Mouse (Mus musculus): ENCODE results near the gene Ift46. TPM values are rescaled to one million over a fixed set of nuclear protein-coding genes. Genes with fewer than 3 reads are reported as not detected.
A peak's percentile ranks its signal among the peaks of the same experiment; 100 is the strongest.
"Not testable (repeated sequence)": the region's sequence is repeated elsewhere in the genome, so short reads cannot be mapped to it uniquely, and the experiment has no call there.

Ift46 gene
- polyA plus RNA-seq, 1 experiment from 2014 or later = 154 TPM

GRCm38 (mm10) chr9:44747341-44747740 lies 20.4 kb upstream of the Ift46 start:
- WGBS = 94% methylated on average over 3 of the region's 3 CpGs
- ATAC-seq (ENCODE audit: low FRiP score) (no peak), DNase-seq (ENCODE audit: low spot score) (no peak)
- Histone ChIP-seq H3K4me3 (ENCODE audit: low read depth, low read length) (no peak overlapping the region), H3K9me3 (ENCODE audit: control insufficient read depth, low read length) (no peaks in the 10 kb centered on the region), H3K27me3 (ENCODE audit: control insufficient read depth, insufficient read depth, low read length) (no peaks in the 10 kb centered on the region), H3K9ac (ENCODE audit: low read depth, low read length) (no peak overlapping the region), H3K4me1 (replicated peaks; ENCODE audit: control insufficient read depth, insufficient read depth, low read length) (no peaks in the 10 kb centered on the region), H3K4me2 (replicated peaks; ENCODE audit: low read depth, low read length) (no peak overlapping the region), H3K36me3 (ENCODE audit: control insufficient read depth, insufficient read depth, low read length) (peaks cover 11% of the 10 kb centered on the region; the same call in 1 of the 2 replicates), H3K27ac (ENCODE audit: low read depth, low read length) (no peak overlapping the region)

DNA sequence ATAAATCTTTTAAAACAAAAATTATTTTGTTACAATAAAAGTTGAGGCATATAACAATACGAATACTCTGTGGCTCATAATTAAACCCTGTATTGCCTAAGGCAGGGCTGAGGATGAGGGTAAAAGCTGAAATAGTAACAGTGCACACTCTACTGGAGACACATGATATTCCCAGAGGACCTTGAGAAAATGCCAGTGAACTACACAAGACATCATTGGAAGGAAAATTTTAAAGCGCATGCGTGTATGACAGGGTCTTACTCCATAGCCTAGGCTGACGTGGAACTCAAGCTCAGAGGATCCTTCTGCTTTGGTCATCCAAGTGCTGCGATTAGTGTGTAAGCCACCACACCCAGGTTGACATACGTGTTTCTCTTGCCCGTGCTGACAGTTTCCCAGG lies 19.2 kb upstream of the Ift46 start:
- Histone ChIP-seq H3K4me3 (ENCODE audit: low read depth, low read length) (no peak overlapping the region), H3K4me2 (replicated peaks; ENCODE audit: low read depth, low read length) (no peak overlapping the region), H3K4me1 (replicated peaks; ENCODE audit: control insufficient read depth, insufficient read depth, low read length) (no peaks in the 10 kb centered on the region), H3K27me3 (ENCODE audit: control insufficient read depth, insufficient read depth, low read length) (no peaks in the 10 kb centered on the region), H3K9me3 (ENCODE audit: control insufficient read depth, low read length) (no peaks in the 10 kb centered on the region), H3K36me3 (ENCODE audit: control insufficient read depth, insufficient read depth, low read length) (peaks cover 11% of the 10 kb centered on the region; the same call in 1 of the 2 replicates), H3K27ac (ENCODE audit: low read depth, low read length) (no peak overlapping the region), H3K9ac (ENCODE audit: low read depth, low read length) (no peak overlapping the region)
- ATAC-seq (ENCODE audit: low FRiP score) (no peak), DNase-seq (ENCODE audit: low spot score) (no peak)
- 90% methylated on average over 7 of the region's 7 CpGs for WGBS

- Histone ChIP-seq H3K36me3 (ENCODE audit: control insufficient read depth, insufficient read depth, low read length) (peaks cover 3% of the 10 kb centered on the region; the same call in 1 of the 2 replicates), H3K27ac (ENCODE audit: low read depth, low read length) (no peak overlapping the region), H3K9me3 (ENCODE audit: control insufficient read depth, low read length) (no peaks in the 10 kb centered on the region), H3K4me1 (replicated peaks; ENCODE audit: control insufficient read depth, insufficient read depth, low read length) (no peaks in the 10 kb centered on the region), H3K4me2 (replicated peaks; ENCODE audit: low read depth, low read length) (no peak overlapping the region), H3K4me3 (ENCODE audit: low read depth, low read length) (no peak overlapping the region), H3K9ac (ENCODE audit: low read depth, low read length) (no peak overlapping the region), H3K27me3 (ENCODE audit: control insufficient read depth, insufficient read depth, low read length) (no peaks in the 10 kb centered on the region)
- WGBS = 91% methylated on average over 2 of the region's 2 CpGs
- DNase-seq (ENCODE audit: low spot score) = no peak
- ATAC-seq (ENCODE audit: low FRiP score) = no peak
These were observed 6.8 kb upstream of the Ift46 start for GRCm38 (mm10) chr9:44760873-44761272.

- not testable (repeated sequence) for H3K9ac ChIP-seq (ENCODE audit: low read depth, low read length); H3K4me2 ChIP-seq (replicated peaks; ENCODE audit: low read depth, low read length); H3K9me3 ChIP-seq (ENCODE audit: control insufficient read depth, low read length); H3K36me3 ChIP-seq (ENCODE audit: control insufficient read depth, insufficient read depth, low read length); ATAC-seq (ENCODE audit: low FRiP score); H3K4me1 ChIP-seq (replicated peaks; ENCODE audit: control insufficient read depth, insufficient read depth, low read length); H3K27ac ChIP-seq (ENCODE audit: low read depth, low read length); H3K27me3 ChIP-seq (ENCODE audit: control insufficient read depth, insufficient read depth, low read length)
- peak; percentile 11 for DNase-seq (ENCODE audit: low spot score)
- H3K4me3 ChIP-seq (ENCODE audit: low read depth, low read length) = 0 out of 2 replicates have a peak overlapping the region, but pooled peaks have one; percentile 6
- WGBS = 51% methylated on average over 7 of the region's 9 CpGs
These were observed 304 bp downstream of the Ift46 start for GRCm38 (mm10) chr9:44768029-44768394.

DNA sequence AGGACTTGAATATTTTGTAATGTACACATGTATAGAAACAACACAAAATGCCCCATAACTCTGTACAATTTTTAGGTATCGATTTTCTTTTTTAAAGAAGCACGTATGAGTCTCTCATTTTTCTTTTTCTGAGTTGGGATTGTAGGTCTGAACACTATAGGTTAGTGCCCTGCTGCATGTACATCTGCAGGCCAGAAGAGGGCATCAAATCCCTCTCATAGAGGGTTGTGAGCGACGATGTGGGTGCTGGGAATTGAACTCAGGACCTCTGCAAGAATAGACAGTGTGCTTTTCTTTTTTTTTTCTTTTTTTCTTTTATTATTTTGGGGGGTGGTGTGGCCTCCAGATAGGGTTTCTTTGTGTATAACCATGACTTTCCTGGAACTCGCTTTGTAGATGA lies 3.7 kb downstream of the Ift46 start:
- WGBS = 91% methylated on average over 5 of the region's 5 CpGs
- Histone ChIP-seq H3K27me3 (ENCODE audit: control insufficient read depth, insufficient read depth, low read length) (no peaks in the 10 kb centered on the region), H3K4me2 (replicated peaks; ENCODE audit: low read depth, low read length) (no peak overlapping the region), H3K4me3 (ENCODE audit: low read depth, low read length) (no peak overlapping the region), H3K9ac (ENCODE audit: low read depth, low read length) (no peak overlapping the region), H3K4me1 (replicated peaks; ENCODE audit: control insufficient read depth, insufficient read depth, low read length) (no peaks in the 10 kb centered on the region), H3K27ac (ENCODE audit: low read depth, low read length) (no peak overlapping the region), H3K9me3 (ENCODE audit: control insufficient read depth, low read length) (no peaks in the 10 kb centered on the region), H3K36me3 (ENCODE audit: control insufficient read depth, insufficient read depth, low read length) (no peaks in the 10 kb centered on the region)
- no peak for ATAC-seq (ENCODE audit: low FRiP score)
- DNase-seq (ENCODE audit: low spot score) = no peak

DNA sequence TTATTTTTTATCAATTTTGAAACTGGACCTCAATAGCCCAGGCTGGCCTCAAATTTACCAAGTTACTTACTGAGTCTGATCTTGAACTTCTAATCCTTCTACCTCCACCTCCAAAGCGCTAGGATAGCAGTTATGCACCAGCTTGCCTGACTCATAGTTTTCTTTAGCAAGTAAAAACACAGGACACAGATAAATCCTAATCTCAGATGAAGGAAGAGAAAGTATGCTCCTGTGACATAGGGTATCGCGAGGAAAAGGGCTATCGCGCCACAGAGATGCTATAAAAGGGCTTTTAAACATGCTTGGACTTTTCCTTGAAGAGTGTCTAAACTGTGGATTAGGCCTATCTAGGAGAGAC lies 4.7 kb downstream of the Ift46 start:
- no peak for DNase-seq (ENCODE audit: low spot score)
- no peaks in the 10 kb centered on the region for H3K36me3 ChIP-seq (ENCODE audit: control insufficient read depth, insufficient read depth, low read length)
- H3K27me3 ChIP-seq (ENCODE audit: control insufficient read depth, insufficient read depth, low read length) = no peaks in the 10 kb centered on the region
- H3K9me3 ChIP-seq (ENCODE audit: control insufficient read depth, low read length) = no peaks in the 10 kb centered on the region
- H3K9ac ChIP-seq (ENCODE audit: low read depth, low read length) = no peak overlapping the region
- H3K4me3 ChIP-seq (ENCODE audit: low read depth, low read length) = no peak overlapping the region
- no peak overlapping the region for H3K4me2 ChIP-seq (replicated peaks; ENCODE audit: low read depth, low read length)
- ATAC-seq (ENCODE audit: low FRiP score) = no peak
- H3K4me1 ChIP-seq (replicated peaks; ENCODE audit: control insufficient read depth, insufficient read depth, low read length) = no peaks in the 10 kb centered on the region
- H3K27ac ChIP-seq (ENCODE audit: low read depth, low read length) = no peak overlapping the region
- 30% methylated on average over 5 of the region's 5 CpGs for WGBS

GRCm38 (mm10) chr9:44772750-44773651 lies 5.3 kb downstream of the Ift46 start:
- Histone ChIP-seq H3K27ac (ENCODE audit: low read depth, low read length) (peak overlapping the region; percentile 71), H3K4me1 (replicated peaks; ENCODE audit: control insufficient read depth, insufficient read depth, low read length) (no peaks in the 10 kb centered on the region), H3K9ac (ENCODE audit: low read depth, low read length) (peak overlapping the region; percentile 76), H3K4me2 (replicated peaks; ENCODE audit: low read depth, low read length) (peak overlapping the region; percentile 74), H3K9me3 (ENCODE audit: control insufficient read depth, low read length) (no peaks in the 10 kb centered on the region), H3K27me3 (ENCODE audit: control insufficient read depth, insufficient read depth, low read length) (no peaks in the 10 kb centered on the region), H3K4me3 (ENCODE audit: low read depth, low read length) (peak overlapping the region; percentile 75), H3K36me3 (ENCODE audit: control insufficient read depth, insufficient read depth, low read length) (no peaks in the 10 kb centered on the region)
- under 1% methylated on average over 41 of the region's 41 CpGs for WGBS
- DNase-seq (ENCODE audit: low spot score) (peak; percentile 97), ATAC-seq (ENCODE audit: low FRiP score) (peak; percentile 98)

DNA sequence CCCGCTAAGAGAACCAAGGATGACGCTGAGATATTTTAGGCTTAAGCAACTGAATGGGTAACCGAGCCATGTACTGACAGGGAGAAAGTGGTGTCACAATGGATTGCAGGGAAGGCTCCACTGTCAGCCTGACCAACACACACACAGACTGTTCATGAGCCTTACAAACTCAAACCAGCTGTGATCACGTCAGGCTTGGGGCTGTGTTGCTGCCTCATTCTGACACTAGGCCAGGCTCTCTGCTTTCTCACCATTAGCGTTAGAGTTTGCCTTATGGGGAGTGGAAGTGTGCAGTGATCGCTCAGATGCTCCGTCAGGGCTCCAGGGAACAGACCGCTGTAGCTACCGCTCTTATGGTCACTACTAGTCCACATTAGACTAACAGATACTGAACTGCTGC lies 25.1 kb downstream of the Ift46 start:
- no peaks in the 10 kb centered on the region; the same call in 1 of the 2 replicates for H3K36me3 ChIP-seq (ENCODE audit: control insufficient read depth, insufficient read depth, low read length)
- no peak for ATAC-seq (ENCODE audit: low FRiP score)
- no peak for DNase-seq (ENCODE audit: low spot score)

GRCm38 (mm10) chr9:44798298-44798697 lies 30.6 kb downstream of the Ift46 start:
- Histone ChIP-seq H3K9me3 (ENCODE audit: control insufficient read depth, low read length) (no peaks in the 10 kb centered on the region), H3K36me3 (ENCODE audit: control insufficient read depth, insufficient read depth, low read length) (no peaks in the 10 kb centered on the region), H3K9ac (ENCODE audit: low read depth, low read length) (no peak overlapping the region), H3K4me2 (replicated peaks; ENCODE audit: low read depth, low read length) (peak overlapping the region; percentile 93; the same call in 1 of the 2 replicates), H3K27me3 (ENCODE audit: control insufficient read depth, insufficient read depth, low read length) (peaks cover 5% of the 10 kb centered on the region), H3K4me1 (replicated peaks; ENCODE audit: control insufficient read depth, insufficient read depth, low read length) (peaks cover 2% of the 10 kb centered on the region; the same call in 1 of the 2 replicates), H3K4me3 (ENCODE audit: low read depth, low read length) (peak overlapping the region; percentile 59), H3K27ac (ENCODE audit: low read depth, low read length) (no peak overlapping the region)
- 38% methylated on average over 7 of the region's 7 CpGs for WGBS
- DNase-seq (ENCODE audit: low spot score) (no peak), ATAC-seq (ENCODE audit: low FRiP score) (no peak)

More for the DNA sequence above, 25.1 kb downstream of the Ift46 start:
- H3K4me2 ChIP-seq (replicated peaks; ENCODE audit: low read depth, low read length) = no peak overlapping the region
- H3K27ac ChIP-seq (ENCODE audit: low read depth, low read length) = no peak overlapping the region
- H3K4me1 ChIP-seq (replicated peaks; ENCODE audit: control insufficient read depth, insufficient read depth, low read length) = no peaks in the 10 kb centered on the region
- no peaks in the 10 kb centered on the region for H3K27me3 ChIP-seq (ENCODE audit: control insufficient read depth, insufficient read depth, low read length)
- no peak overlapping the region for H3K4me3 ChIP-seq (ENCODE audit: low read depth, low read length)
- 74% methylated on average over 9 of the region's 9 CpGs for WGBS
- H3K9me3 ChIP-seq (ENCODE audit: control insufficient read depth, low read length) = no peaks in the 10 kb centered on the region
- H3K9ac ChIP-seq (ENCODE audit: low read depth, low read length) = no peak overlapping the region

All from hindbrain, embryonic 11.5 days (tissue).